Mouse (Mus musculus): ENCODE data around the gene Ubac2.

The Ubac2 gene

GRCm38 (mm10) chr14:121954608-121955007, 76.2 kb downstream of the Ubac2 start:
- peak; percentile 24 for DNase-seq

- DNase-seq, result no peak
These were observed 76.9 kb downstream of the Ubac2 start for GRCm38 (mm10) chr14:121955176-121955795.

GRCm38 (mm10) chr14:121956291-121956690, 77.9 kb downstream of the Ubac2 start:
- no peak for DNase-seq

GRCm38 (mm10) chr14:121957176-121957871, 78.9 kb downstream of the Ubac2 start:
- no peak for DNase-seq

GRCm38 (mm10) chr14:121958041-121958750, 79.8 kb downstream of the Ubac2 start:
- no peak for DNase-seq

GRCm38 (mm10) chr14:121958751-121959537, 80.5 kb downstream of the Ubac2 start:
- DNase-seq, result no peak

GRCm38 (mm10) chr14:121959538-121959980, 81.1 kb downstream of the Ubac2 start:
- no peak for DNase-seq

- DNase-seq, result no peak
These were observed 81.6 kb downstream of the Ubac2 start for GRCm38 (mm10) chr14:121960031-121960430.

- no peak for DNase-seq
These were observed 82.1 kb downstream of the Ubac2 start for GRCm38 (mm10) chr14:121960531-121960930.

GRCm38 (mm10) chr14:121960997-121961396, 82.6 kb downstream of the Ubac2 start:
- no peak for DNase-seq

GRCm38 (mm10) chr14:121961496-121962127, 83.2 kb downstream of the Ubac2 start:
- no peak for DNase-seq

GRCm38 (mm10) chr14:121962128-121962890, 83.9 kb downstream of the Ubac2 start:
- no peak for DNase-seq

- no peak for DNase-seq
These were observed 85.0 kb downstream of the Ubac2 start for GRCm38 (mm10) chr14:121963251-121963941.

- DNase-seq, result no peak
These were observed 85.5 kb downstream of the Ubac2 start for GRCm38 (mm10) chr14:121963942-121964335.

GRCm38 (mm10) chr14:121964990-121965389, 86.6 kb downstream of the Ubac2 start, which contains the start of gene Gpr183:
Gpr183 (minus strand) TSS chr14:121965195.
- peak; percentile 42 for DNase-seq

- no peak for DNase-seq
These were observed 87.0 kb downstream of the Ubac2 start for GRCm38 (mm10) chr14:121965461-121965860.

- no peak for DNase-seq
These were observed 88.7 kb downstream of the Ubac2 start for GRCm38 (mm10) chr14:121967095-121967494.

GRCm38 (mm10) chr14:121970402-121970801, 92.0 kb downstream of the Ubac2 start:
- no peak for DNase-seq

- no peak for DNase-seq
These were observed 94.7 kb downstream of the Ubac2 start for GRCm38 (mm10) chr14:121973114-121973513.

GRCm38 (mm10) chr14:121981531-121981930, 103.1 kb downstream of the Ubac2 start:
- DNase-seq, result no peak

Measured in thymus, postnatal 14 days (tissue).